Mouse (Mus musculus) heart, adult 2 months (tissue): ENCODE results near the gene Fkbp2. TPM values are rescaled to one million over a fixed set of nuclear protein-coding genes. Genes with fewer than 3 reads are reported as not detected.
A peak's percentile ranks its signal among the peaks of the same experiment; 100 is the strongest.

ENCODE experiments used
- DNase-seq, 2 experiments: peaks; one replicate each; pipeline ENCODE4 v3.0.0; 2021
- H3K27ac ChIP-seq: fragments of 200-600 bp; 2 replicates; pipeline ENCODE4 v1.8.1; 2022
- H3K27me3 ChIP-seq: fragments of 200-500 bp; 2 replicates; pipeline ENCODE4 v1.6.1; 2012; ENCODE audit warnings: mild to moderate bottlenecking, low read length, inconsistent platforms, mixed read lengths; ENCODE audit not compliant: control insufficient read depth, insufficient read depth
- H3K36me3 ChIP-seq: fragments of 200-500 bp; 2 replicates; pipeline ENCODE4 v1.6.1; 2012; ENCODE audit warnings: low read length, inconsistent platforms; ENCODE audit not compliant: control insufficient read depth, insufficient read depth
- H3K4me1 ChIP-seq: fragments of 200-500 bp; 2 replicates; pipeline ENCODE4 v1.6.1; 2011; ENCODE audit warnings: low read length; ENCODE audit not compliant: control insufficient read depth, insufficient read depth
- H3K4me3 ChIP-seq: fragments of 200-600 bp; 2 replicates; pipeline ENCODE4 v1.8.1; 2022
- H3K79me2 ChIP-seq: fragments of 200-500 bp; replicated peaks from 2 replicates; pipeline ENCODE4 v1.6.1; 2012; ENCODE audit warnings: mild to moderate bottlenecking, inconsistent platforms, low read length, moderate library complexity, mixed read lengths; ENCODE audit not compliant: control insufficient read depth, insufficient read depth
- H3K9ac ChIP-seq: fragments of 200-500 bp; 2 replicates; pipeline ENCODE4 v1.6.1; 2012; ENCODE audit warnings: low read depth, mild to moderate bottlenecking, control low read depth, inconsistent platforms, low read length, mixed read lengths
- CTCF ChIP-seq: fragments of 200-600 bp; IDR thresholded peaks from 2 replicates; pipeline ENCODE4 v1.8.1; 2022; ENCODE audit warnings: antibody characterized with exemption, mild to moderate bottlenecking, moderate library complexity
- EP300 ChIP-seq: fragments of 200-500 bp; IDR thresholded peaks from 2 replicates; pipeline ENCODE4 v1.6.1; 2011; ENCODE audit warnings: low read depth, low read length, control low read depth; ENCODE audit not compliant: insufficient read depth
- POLR2A ChIP-seq: fragments of 200-500 bp; IDR thresholded peaks from 2 replicates; pipeline ENCODE4 v1.6.1; 2011; ENCODE audit warnings: mild to moderate bottlenecking, low read depth, low read length, control low read depth; ENCODE audit not compliant: insufficient read depth
- WGBS: fragments of 180-500 bp; shearing (Covaris S2); methylation state at CpG from one replicate; pipeline ENCODE4 v1.1.7; 2018; 5-methylcytosine and 5-hydroxymethylcytosine counted together
- intact Hi-C: fragments of 180-260 bp; cut with DNase I; formaldehyde crosslinking; loops from one replicate; pipeline ENCODE4 v1.15.1; 2025
- polyA plus RNA-seq: library from polyadenylated mRNA; depleted of rRNA; stranded (reverse); fragments of >200 nt; gene quantifications from 2 replicates; pipeline ENCODE4 v1.2.3, GENCODE M21; 2012
- total RNA-seq, 2 experiments: library from RNA; stranded (reverse); gene quantifications; 2 replicates each; pipeline ENCODE4 v1.2.3; 2021

The Fkbp2 gene
- total and polyA plus RNA-seq, 3 experiments, result 21.1 to 24.7 (median 23.2) TPM

DNA sequence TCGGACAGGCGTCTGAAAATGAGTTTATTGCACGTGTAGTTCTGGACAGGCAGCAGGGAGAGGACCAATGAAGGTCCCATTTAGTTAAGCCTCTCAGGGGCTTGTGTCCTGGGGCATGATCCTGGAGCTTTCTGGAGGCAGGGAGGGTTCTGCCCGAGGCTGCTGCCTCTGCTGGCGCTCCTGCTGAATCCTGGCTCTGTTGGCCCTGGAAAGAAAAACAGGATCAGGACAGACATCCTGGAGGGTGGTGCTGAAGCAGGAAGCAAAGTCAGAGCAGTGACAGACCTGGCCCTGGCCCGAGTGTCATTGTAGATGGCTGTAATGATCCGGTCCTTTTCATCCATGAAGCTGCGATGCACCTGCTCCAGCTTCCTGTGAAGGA lies 7.6 kb upstream of the Fkbp2 start:
- TF ChIP-seq EP300 (no peak), CTCF (no peak), POLR2A (no peak; the same call in 1 of the 2 replicates)
- intact Hi-C loops, result no loop called here
- H3K4me1 ChIP-seq, result peaks cover 8% of the 10 kb centered on the region
- H3K4me3 ChIP-seq, result peak overlapping the region; percentile 76
- no peaks in the 10 kb centered on the region for H3K27me3 ChIP-seq
- WGBS, result 4% methylated on average over 8 of the region's 8 CpGs
- no peaks in the 10 kb centered on the region for H3K36me3 ChIP-seq
- H3K27ac ChIP-seq, result peak overlapping the region; percentile 94
- H3K79me2 ChIP-seq, result peaks cover 2% of the 10 kb centered on the region; the same call in 1 of the 2 replicates
- no peak for DNase-seq
- H3K9ac ChIP-seq, result peak overlapping the region; percentile 89

GRCm38 (mm10) chr19:6987061-6987903 lies 7.0 kb upstream of the Fkbp2 start, which contains the start of gene Vegfb:
Gene Vegfb, minus strand, starts transcription at chr19:6987651.
- Histone ChIP-seq H3K27ac (peak within 1 kb of the TSS; percentile 94), H3K4me3 (peak within 1 kb of the TSS; percentile 76), H3K9ac (peak within 1 kb of the TSS; percentile 89), H3K36me3 (no peaks in the 10 kb centered on the region), H3K79me2 (peaks cover 2% of the 10 kb centered on the region; the same call in 1 of the 2 replicates), H3K27me3 (no peaks in the 10 kb centered on the region), H3K4me1 (peaks cover 7% of the 10 kb centered on the region)
- DNase-seq, result peak; percentile 84 to 86
- intact Hi-C loops, result no loop called here
- TF ChIP-seq EP300 (no peak), POLR2A (no peak; the same call in 1 of the 2 replicates)
- under 1% methylated on average over 60 of the region's 85 CpGs for WGBS

GRCm38 (mm10) chr19:6985951-6986708 lies 5.8 kb upstream of the Fkbp2 start:
- no peak for DNase-seq
- 65% methylated on average over 10 of the region's 10 CpGs for WGBS
- H3K4me3 ChIP-seq, result peak overlapping the region; percentile 76
- peak overlapping the region; percentile 89 for H3K9ac ChIP-seq
- H3K4me1 ChIP-seq, result peaks cover 6% of the 10 kb centered on the region
- H3K27me3 ChIP-seq, result no peaks in the 10 kb centered on the region
- H3K79me2 ChIP-seq, result peaks cover 2% of the 10 kb centered on the region; the same call in 1 of the 2 replicates
- H3K36me3 ChIP-seq, result no peaks in the 10 kb centered on the region
- peak overlapping the region; percentile 94 for H3K27ac ChIP-seq
- intact Hi-C loops, result no loop called here
- TF ChIP-seq POLR2A (no peak), CTCF (no peak), EP300 (no peak)

GRCm38 (mm10) chr19:6985300-6985699 lies 5.0 kb upstream of the Fkbp2 start:
- Histone ChIP-seq H3K36me3 (no peaks in the 10 kb centered on the region), H3K79me2 (peaks cover 2% of the 10 kb centered on the region; the same call in 1 of the 2 replicates), H3K9ac (no peak overlapping the region), H3K27ac (no peak overlapping the region), H3K4me3 (no peak overlapping the region), H3K27me3 (no peaks in the 10 kb centered on the region), H3K4me1 (peaks cover 6% of the 10 kb centered on the region)
- DNase-seq, result peak in 1 of 2 experiments; percentile 24
- TF ChIP-seq CTCF, result no peak
- no peak for TF ChIP-seq EP300
- no peak for TF ChIP-seq POLR2A
- intact Hi-C loops, result no loop called here
- 88% methylated on average over 19 of the region's 19 CpGs for WGBS

DNA sequence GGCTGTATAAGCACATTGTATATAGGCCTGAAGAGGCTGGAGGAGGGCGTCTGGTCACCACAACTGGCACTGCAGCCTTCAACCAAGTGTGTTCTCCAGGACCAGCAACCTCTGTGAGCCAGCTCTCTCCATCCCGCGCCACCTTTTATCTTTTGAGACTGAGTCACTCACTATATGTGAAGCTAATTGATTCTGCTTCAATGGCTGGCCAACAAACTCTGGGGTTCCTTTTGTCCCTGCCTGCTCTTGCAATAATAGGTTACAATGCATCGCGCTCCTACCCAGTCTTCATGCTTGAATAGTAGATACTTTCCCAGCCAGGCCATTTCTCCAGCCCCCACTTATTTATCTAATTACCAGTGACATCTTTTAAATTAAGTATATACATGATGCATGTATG lies 3.3 kb upstream of the Fkbp2 start:
- Histone ChIP-seq H3K9ac (no peak overlapping the region), H3K4me1 (peaks cover 6% of the 10 kb centered on the region), H3K79me2 (peaks cover 2% of the 10 kb centered on the region; the same call in 1 of the 2 replicates), H3K36me3 (no peaks in the 10 kb centered on the region), H3K4me3 (no peak overlapping the region), H3K27ac (no peak overlapping the region), H3K27me3 (no peaks in the 10 kb centered on the region)
- 93% methylated on average over 5 of the region's 5 CpGs for WGBS
- DNase-seq, result no peak
- no peak for TF ChIP-seq EP300
- no peak for TF ChIP-seq CTCF
- no peak for TF ChIP-seq POLR2A
- intact Hi-C loops, result no loop called here

- H3K36me3 ChIP-seq, result no peaks in the 10 kb centered on the region
- intact Hi-C loops, result loop anchor here (1.0 kb wide), 1 partner anchor 10 kb away; no protein-coding TSS in a partner anchor
- TF ChIP-seq CTCF, result no peak
- peaks cover 6% of the 10 kb centered on the region for H3K4me1 ChIP-seq
- H3K27ac ChIP-seq, result peak overlapping the region; percentile 97
- H3K79me2 ChIP-seq, result peaks cover 2% of the 10 kb centered on the region; the same call in 1 of the 2 replicates
- WGBS, result 86% methylated on average over 4 of the region's 4 CpGs
- DNase-seq, result no peak
- H3K9ac ChIP-seq, result no peak overlapping the region
- no peak overlapping the region; the same call in 1 of the 2 replicates for H3K4me3 ChIP-seq
- no peaks in the 10 kb centered on the region for H3K27me3 ChIP-seq
These were observed 1.2 kb upstream of the Fkbp2 start for GRCm38 (mm10) chr19:6981465-6981864.
